Mouse (Mus musculus) T-cell, adult 66 days (primary cell): ENCODE measurements around the gene Cyp8b1. TPM values are rescaled to one million over a fixed set of nuclear protein-coding genes. Genes with fewer than 3 reads are reported as not detected.

Experiments
- total RNA-seq, 2 experiments: library from RNA; stranded (reverse); gene quantifications; 3 replicates in 1 of 2; 4 replicates in 1 of 2; pipeline ENCODE4 v1.2.4; 2023

Cyp8b1 gene
- not detected for total RNA-seq

GRCm38 (mm10) chr9:121916102-121916501 is at the start of gene Cyp8b1:
TSS of gene Cyp8b1 (minus strand) at chr9:121916305.

GRCm38 (mm10) chr9:121950418-121951113 is 34.5 kb upstream of the Cyp8b1 start, which contains the start of gene Fam198a:
TSS of gene Fam198a (plus strand) at chr9:121950988.

GRCm38 (mm10) chr9:121898245-121898644 is 17.9 kb downstream of the Cyp8b1 start, which contains the start of gene Ackr2:
TSS of gene Ackr2 (plus strand) at chr9:121898355.

Other genes with a start within 250 kb of the Cyp8b1 start
- gene Sec22c, start 210.8 kb downstream of the Cyp8b1 start, total RNA-seq = 10 to 100 TPM; 31.7 to 42.8 TPM
- gene Ss18l2, start 206.0 kb downstream of the Cyp8b1 start, total RNA-seq = 10 to 100 TPM; 13.8 to 17.4 TPM
- 100 to 1,000 TPM; 247 to 264 TPM for gene Nktr, start 197.1 kb downstream of the Cyp8b1 start, total RNA-seq
- 1 to 10 TPM; 1.8 to 2.2 TPM for gene Zfp651, start 157.0 kb downstream of the Cyp8b1 start, total RNA-seq
- not detected for gene Klhl40, start 138.7 kb downstream of the Cyp8b1 start, total RNA-seq
- not detected for gene Hhatl, start 123.8 kb downstream of the Cyp8b1 start, total RNA-seq
- gene Ccdc13, start 76.8 kb downstream of the Cyp8b1 start, total RNA-seq = not detected
- 10 to 100 TPM; 34.2 to 37.4 TPM for gene Higd1a, start 57.9 kb downstream of the Cyp8b1 start, total RNA-seq
- not detected for gene Ackr2, start 17.9 kb downstream of the Cyp8b1 start, total RNA-seq
- not detected for gene Fam198a, start 34.7 kb upstream of the Cyp8b1 start, total RNA-seq
- under 1 TPM in 1 of 2 experiments, not detected in 1; 0.23 TPM for gene Pomgnt2, start 80.8 kb upstream of the Cyp8b1 start, total RNA-seq
- gene Snrk, start 201.0 kb upstream of the Cyp8b1 start, total RNA-seq = 100 to 1,000 TPM; 105 to 108 TPM